Comparison of ENCODE assay signal across 13 mouse cellular contexts in genomic region chr14:105167181-105167580, GRCm38 (mm10). TPM values are rescaled to one million over a fixed set of nuclear protein-coding genes. Genes with fewer than 3 reads are reported as not detected.
DNase-seq lines count a peak whose midpoint lies in the region.
"Had no signal": no experiment of that assay in that cellular context is flagged by ENCODE, and none has a peak within 500 bp of the region (broad histone marks: within the 10 kb centered on the region; RNA-seq: fewer than 3 reads in every experiment).

No protein-coding gene starts in this region.

- peak; percentile 24 for DNase-seq in ES-CJ7 (ENCODE audit: low read depth, low spot score)
- peak; percentile 50 for DNase-seq in brain, adult 2 months (ENCODE audit: low read depth, low spot score)
- peak; percentile 49 for DNase-seq in cerebellum, adult 9-10 months
- DNase-seq in fat pad, adult 2 months (ENCODE audit: extremely low read depth, low read depth, low spot score): peak; percentile 76
- DNase-seq in layer of hippocampus, adult 18-20 months (ENCODE audit: low spot score in 2 of 2): no peak
- no peak for DNase-seq in gastrocnemius, adult 8-10 months (ENCODE audit: low spot score in 2 of 2)
- no peak for DNase-seq in urinary bladder, postnatal 25 days (ENCODE audit: low spot score)
- DNase-seq: adrenal gland, postnatal 36 days; forebrain, postnatal 0 days; kidney, postnatal 4 days; lung, embryonic 14.5 days; midbrain, embryonic 14.5 days; right cerebral cortex, postnatal 14 days had no signal

RNA-seq across cellular contexts. Expression of gene Rbm26, which starts 9.9 kb away (rescaled TPM):
- 10 to 100 TPM; 58.5 to 58.7 TPM for total RNA-seq in layer of hippocampus, adult 18-20 months (2021)
- total RNA-seq in gastrocnemius, adult 8-10 months (2022): 10 to 100 TPM; 15.7 to 18.0 (median 16.6) TPM

Comparison
In these comparisons a context has a peak if more than half of its experiments do, and no peak if none do; other contexts are left out.
1. DNase-seq: peak in ES-CJ7 (single experiment), brain, adult 2 months (single experiment), cerebellum, adult 9-10 months (single experiment) and fat pad, adult 2 months (single experiment); none in layer of hippocampus, adult 18-20 months (0 of 2), gastrocnemius, adult 8-10 months (0 of 2) and urinary bladder, postnatal 25 days (single experiment).